Mouse (Mus musculus) testis, postnatal 14 days (tissue): ENCODE data around the gene Grip1.

Experiments used
- DNase-seq: peaks from one replicate; pipeline ENCODE4 v3.0.0; 2021; ENCODE audit warnings: low spot score

Gene Grip1

DNA sequence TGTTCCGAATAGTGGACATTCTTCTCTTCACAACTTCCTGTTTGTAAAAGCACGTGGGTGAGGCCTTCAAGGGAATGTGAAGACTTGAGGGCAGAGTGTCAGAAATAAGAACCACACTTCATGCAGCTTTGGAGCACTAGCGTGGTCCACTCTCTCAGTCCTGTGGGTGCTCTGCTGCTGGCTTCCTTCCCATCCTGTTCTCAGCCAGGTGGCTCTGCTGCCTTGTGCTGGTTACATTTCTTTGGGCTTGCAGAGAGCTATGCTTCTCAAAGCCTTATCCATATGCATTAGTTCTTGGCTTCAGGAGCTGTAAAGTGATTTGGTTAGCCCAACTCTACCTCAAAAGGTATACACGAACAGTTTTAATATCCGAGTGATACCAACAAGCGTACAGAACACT is 497.8 kb downstream of the Grip1 start:
- no peak for DNase-seq

- no peak for DNase-seq
Observed at GRCm38 (mm10) chr10:119957260-119957955, 503.8 kb downstream of the Grip1 start.

DNA sequence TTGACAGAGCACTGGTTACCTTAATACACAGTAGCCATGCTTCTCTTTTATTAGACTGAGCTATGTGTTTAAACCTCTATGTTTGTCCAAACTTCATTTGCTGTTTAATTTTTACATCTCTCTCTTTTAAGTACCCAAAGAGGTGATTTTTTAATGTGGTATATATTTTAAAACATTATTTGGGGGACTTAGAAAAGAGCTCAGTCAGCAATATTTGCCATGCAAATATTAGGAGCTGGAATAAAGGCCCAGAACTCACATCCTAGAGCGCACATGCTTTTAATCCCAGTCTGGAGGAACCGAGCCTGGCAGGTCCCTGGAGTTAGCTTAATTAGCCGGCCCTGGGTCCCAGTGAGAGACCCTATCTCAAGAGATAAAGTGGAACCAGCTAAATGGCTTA is 507.3 kb downstream of the Grip1 start:
- DNase-seq, result no peak

DNA sequence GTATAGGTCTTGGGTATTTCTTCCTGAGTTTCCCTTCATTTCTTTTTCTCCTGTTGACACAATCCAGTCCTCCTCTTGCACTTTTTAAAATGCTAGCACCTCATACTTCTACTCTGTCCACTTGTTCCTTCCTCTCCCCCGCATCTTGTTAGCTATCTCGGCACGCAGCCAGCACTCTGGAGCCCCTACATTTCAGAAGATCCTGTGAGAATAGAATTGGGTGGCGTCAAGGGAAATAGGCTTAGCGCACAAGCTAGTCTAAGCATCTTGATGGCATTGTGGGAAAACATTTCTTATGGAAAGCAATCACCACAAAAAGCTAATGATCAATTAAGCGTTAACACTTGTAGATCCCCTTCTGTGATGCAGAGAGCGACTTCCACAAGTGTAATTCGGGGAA is 512.7 kb downstream of the Grip1 start:
- no peak for DNase-seq

DNA sequence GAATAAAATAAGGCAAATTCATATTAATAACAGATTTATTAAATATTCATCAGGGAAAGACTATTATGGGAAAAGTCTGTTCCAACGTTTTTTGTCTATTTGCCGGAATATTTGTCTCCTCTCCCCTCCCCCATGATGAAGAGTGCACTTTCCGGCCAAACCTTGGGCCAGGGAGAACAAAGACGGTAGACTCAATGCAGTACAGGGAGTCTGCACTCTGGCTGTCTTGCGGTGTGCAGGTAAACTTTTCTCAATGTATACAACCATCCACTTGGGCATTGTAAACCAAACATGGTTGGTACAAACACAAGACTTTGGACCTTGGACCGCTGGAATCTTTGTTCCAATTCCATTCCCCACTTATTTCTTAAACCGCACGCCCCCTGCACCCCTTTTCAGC is 525.8 kb downstream of the Grip1 start:
- DNase-seq, result no peak

- DNase-seq, result no peak
Observed at GRCm38 (mm10) chr10:119980032-119980431, 526.4 kb downstream of the Grip1 start.

GRCm38 (mm10) chr10:119984299-119984698 is 530.7 kb downstream of the Grip1 start:
- DNase-seq, result no peak

- DNase-seq, result no peak
Observed at GRCm38 (mm10) chr10:119998475-119998874, 544.8 kb downstream of the Grip1 start.

DNA sequence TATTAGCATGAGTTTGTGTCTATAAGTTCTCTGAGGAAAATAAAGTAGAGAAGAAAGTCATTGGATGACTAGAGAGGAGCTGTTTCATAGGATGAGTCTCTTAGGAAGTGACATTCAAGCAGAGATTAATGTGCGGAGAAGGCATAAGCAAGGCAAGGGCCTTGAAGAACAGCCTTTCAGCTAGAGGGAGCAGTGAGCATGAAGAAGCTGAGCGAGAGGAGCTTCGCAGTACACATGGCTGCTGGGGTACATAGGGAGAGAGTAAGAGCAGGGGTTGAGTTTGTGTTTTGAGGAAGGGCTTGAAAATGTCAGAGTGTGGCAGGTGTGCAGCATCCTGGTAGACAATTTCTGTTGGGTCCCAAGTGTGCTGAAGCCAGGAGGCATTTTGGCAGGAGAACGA is 548.5 kb downstream of the Grip1 start:
- no peak for DNase-seq

DNA sequence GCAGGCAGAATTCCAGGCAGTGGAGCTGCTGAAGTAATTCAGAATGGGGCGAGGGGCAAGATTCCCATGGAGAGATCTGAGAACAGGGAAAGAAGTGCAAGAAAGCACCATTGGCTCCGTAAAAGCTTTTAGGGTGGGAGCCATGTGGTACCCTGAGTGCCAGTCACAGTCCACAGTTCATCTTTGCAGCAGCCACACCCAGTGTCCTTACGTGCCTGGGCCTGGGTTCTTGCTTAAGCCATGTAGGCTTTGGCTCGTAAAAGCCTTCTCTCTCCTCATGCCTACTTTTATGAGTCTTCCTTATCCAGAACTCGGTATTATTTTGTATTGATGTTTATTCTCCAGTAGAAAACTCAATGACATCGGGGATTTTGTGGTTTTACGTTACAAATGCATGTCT is 550.5 kb downstream of the Grip1 start:
- DNase-seq, result no peak

DNA sequence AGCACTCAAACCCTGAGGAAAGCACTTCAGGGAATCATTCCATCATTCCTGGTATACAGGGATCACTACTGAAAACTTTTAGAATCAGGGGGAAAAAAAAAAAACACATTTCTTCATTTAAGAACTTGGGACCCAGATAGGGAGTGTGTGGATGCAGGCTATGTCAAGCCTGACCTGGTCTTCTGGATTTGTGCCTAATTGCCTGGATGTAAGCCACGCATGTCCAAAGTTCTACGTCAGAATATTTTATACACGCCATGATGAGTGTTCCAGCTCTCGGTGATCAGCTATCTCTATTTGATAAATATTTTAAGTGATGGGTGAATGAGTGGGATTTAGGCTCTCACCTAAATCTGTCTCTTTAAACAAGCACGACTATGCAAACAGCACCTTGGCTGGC is 552.0 kb downstream of the Grip1 start:
- DNase-seq, result no peak

- no peak for DNase-seq
Observed at GRCm38 (mm10) chr10:120012331-120012730, 558.7 kb downstream of the Grip1 start.

DNA sequence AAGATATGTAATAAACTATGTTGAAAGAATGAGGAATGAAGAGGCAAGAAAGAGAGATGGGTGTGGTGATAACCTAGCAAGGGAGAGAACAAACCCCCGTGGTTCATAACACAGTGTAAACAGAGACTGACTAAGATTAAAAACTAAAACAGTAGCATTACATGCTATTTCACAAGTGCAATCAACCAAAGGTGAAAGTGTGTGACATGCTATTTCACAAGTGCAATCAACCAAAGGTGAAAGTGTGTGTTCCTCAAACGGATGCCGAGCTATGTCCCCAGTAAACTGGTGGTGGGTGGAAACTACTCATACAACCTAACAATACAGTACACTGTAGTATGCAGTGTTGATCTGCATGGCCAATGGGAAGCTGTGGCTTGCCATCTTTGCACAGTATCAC is 561.5 kb downstream of the Grip1 start:
- no peak for DNase-seq

DNA sequence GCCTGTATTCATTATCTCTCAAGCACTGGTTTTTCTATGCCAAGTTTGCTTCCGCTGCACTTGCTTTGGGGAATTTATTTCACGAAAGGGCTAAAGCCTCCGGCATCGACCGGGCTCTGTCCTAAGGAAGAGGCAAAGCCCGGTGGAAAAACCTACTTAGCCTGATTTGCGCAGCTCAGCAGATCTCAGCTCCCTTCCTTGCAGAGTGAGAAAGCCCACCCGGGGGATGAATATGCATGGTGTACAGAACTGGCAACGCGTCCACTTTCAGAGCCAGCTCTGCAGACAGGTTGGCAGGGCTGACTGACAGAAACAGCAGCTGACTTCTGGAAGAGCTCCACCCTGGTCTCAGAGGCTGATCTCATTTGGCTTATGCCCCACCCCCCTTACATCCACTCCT is 572.8 kb downstream of the Grip1 start:
- DNase-seq, result no peak

DNA sequence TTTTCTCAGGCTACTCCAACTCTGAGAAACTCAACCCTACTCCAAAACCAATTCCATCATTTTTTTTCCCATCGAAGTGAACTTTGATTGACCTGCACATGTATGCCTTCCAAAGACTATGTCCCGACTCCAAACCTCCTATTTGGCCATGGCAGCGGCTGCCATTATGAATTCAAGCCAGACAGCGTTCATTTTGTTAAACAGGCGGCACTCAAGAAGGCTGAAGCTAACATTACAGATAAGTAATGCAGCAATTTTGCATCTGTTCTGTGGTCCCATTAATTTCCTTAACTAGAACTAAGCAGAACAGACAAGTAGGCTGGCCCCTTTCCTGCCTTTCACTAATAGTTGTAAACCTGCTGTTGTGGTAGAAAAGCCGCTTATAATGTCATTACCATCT is 577.3 kb downstream of the Grip1 start:
- no peak for DNase-seq

- no peak for DNase-seq
Observed at GRCm38 (mm10) chr10:120031316-120031715, 577.7 kb downstream of the Grip1 start.

DNA sequence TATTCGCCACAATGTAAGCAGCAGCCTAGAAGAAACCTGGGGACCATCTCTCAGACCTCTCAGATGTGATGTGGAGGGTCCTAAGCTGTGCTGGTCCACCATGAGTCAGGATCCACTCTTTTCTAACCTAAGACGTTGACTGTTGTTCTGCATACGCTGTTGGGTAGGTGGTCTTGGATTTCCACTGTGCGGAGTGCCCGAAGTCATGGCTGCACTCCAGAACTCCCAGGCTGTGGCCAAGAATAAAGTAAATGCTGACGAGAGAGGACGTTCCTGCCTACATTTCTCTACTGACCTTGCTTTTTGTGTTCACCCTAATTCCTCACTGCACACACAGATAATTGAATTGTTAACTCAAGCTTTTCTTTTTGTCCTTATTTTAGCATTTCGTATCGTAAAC is 580.2 kb downstream of the Grip1 start:
- DNase-seq, result no peak

- DNase-seq, result no peak
Observed at GRCm38 (mm10) chr10:120035211-120035733, 581.6 kb downstream of the Grip1 start.

DNA sequence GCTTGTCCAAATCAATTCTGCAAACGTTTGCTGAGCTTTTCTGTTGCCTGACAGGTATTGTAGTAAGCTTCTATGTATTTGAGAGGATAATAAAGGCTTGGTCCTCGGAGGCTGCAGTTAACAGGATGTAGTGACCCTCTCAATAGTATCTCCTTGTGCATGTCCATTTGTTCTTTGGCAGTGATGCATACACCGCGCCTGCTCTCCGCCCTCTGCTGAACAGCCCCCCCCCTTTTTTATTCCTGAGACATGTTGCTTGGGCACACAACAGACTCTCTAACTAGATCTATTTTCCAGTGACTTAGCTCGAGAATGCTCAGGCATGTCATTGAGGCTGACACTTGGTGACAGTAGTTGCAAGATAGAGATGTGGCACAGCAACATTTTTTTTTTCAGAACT is 582.2 kb downstream of the Grip1 start:
- DNase-seq, result no peak

- no peak for DNase-seq
Observed at GRCm38 (mm10) chr10:120038194-120038593, 584.6 kb downstream of the Grip1 start.

- no peak for DNase-seq
Observed at GRCm38 (mm10) chr10:120044237-120044636, 590.6 kb downstream of the Grip1 start.

DNA sequence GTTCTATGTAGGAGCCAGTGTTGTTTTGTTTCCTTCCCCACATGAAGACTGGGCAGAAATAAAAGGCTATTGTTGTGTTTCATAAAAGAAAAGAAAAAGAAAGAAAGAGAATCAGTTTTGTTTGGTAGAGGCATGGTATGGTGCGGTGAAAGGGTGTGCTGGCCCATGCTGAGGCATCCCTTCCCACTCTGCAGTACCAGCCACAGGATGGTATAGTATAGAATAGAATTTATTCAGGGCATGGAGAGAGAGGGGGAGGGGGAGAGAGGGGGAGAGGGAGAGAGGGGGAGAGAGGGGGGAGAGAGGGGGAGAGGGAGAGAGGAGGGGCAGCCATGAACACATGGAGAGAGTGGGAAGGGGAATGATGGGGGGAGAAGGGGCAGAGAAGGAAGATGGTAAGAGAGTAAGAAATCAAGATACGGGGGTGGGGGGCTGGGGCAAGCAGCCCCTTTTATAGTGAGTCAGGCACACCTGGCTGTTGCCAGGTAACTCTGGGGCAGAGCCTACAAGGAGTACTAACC is 591.1 kb downstream of the Grip1 start:
- DNase-seq, result no peak

- no peak for DNase-seq
Observed at GRCm38 (mm10) chr10:120060579-120061237, 607.1 kb downstream of the Grip1 start.
